Mouse (Mus musculus) megakaryocyte, embryonic 14.5 days (primary cell): ENCODE measurements around the gene Stxbp2.

ENCODE experiments used
- FLI1 ChIP-seq: IDR thresholded peaks from 2 replicates; pipeline ENCODE4 v1.6.1; 2012; ENCODE audit warnings: low read length, inconsistent platforms, mixed read lengths
- GATA1 ChIP-seq: IDR thresholded peaks from 3 replicates; pipeline ENCODE4 v1.6.1; 2012; ENCODE audit warnings: mixed read lengths, low read length, inconsistent platforms, borderline replicate concordance

DNA sequence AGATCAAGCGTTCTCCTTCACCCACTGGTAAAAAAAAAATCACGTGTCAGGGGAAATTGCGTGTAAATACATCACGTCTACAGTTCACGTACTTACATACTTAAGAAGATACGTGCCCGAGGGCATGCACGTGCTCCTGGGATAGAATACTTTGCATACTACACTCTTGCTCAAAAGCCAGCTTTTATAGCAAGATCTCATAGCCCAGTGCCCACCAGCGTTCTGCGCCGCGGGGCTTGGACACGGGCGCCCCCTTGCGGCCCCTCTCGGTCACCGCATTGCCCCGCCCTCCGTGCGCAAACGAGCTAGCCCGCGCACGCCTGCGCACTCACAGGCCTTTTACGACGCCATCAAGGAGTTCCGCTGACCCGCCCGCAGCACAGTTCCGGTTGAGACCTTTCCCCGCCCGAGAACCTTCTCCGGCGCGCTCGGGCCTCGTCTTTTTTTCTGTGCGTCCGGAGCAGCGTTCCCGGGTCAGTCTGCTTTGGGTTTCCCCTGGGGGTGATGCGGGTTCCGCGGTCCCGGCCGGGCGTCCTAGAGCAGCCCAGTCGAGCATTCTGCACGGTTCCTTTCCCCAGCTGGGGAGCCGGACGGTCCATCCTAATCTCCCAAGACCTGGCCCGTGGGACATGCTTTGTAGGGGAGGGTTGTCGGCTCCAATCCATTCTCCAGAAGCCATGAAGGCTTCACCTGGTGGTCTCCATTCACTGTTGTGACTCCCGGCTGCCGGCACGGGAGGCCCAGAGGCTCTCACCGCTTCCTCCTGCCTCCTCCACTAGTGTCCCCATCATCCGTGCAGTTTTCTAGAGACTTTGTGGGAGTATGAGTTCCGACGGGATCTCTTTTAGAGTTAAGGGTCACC, 45.6 kb downstream of the Stxbp2 start, which contains the start of gene Trappc5:
- no peak for TF ChIP-seq GATA1
- TF ChIP-seq FLI1, result 0 out of 2 replicates have a peak, but pooled peaks have one; percentile 8
